Mouse (Mus musculus): Measurements from ENCODE around the gene Katna1. TPM values are rescaled to one million over a fixed set of nuclear protein-coding genes. Genes with fewer than 3 reads are reported as not detected.

Gene Katna1
- polyA plus RNA-seq, 1 experiment from 2014 or later = 59.5 TPM

DNA sequence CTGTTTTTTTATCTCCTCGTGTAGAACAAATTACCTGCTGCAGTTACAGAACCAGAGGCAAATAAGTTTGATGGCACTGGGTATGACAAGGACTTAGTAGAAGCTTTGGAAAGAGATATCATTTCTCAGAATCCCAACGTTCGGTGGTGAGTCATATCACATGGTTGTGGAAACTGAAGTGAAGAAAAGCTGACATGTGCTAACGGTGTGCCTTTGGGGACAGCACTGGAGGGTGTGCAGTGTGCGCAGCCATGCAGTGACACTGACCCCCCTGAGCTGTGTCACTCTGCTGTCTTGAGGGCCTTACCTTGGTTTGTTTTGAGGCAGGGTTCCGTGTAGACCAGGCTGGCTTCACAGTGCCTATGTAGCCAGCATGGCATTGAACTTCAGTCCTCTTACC lies 23.0 kb downstream of the Katna1 start:
- no peak overlapping the region for H3K4me3 ChIP-seq (ENCODE audit: low read depth, low read length)
- DNase-seq (ENCODE audit: low spot score) (no peak), ATAC-seq (replicated peaks; ENCODE audit: low FRiP score, low TSS enrichment, low read depth) (no peak)
- no peak overlapping the region for H3K9ac ChIP-seq (ENCODE audit: low read length)
- H3K4me2 ChIP-seq (ENCODE audit: low read length) = no peak overlapping the region
- no peaks in the 10 kb centered on the region for H3K4me1 ChIP-seq (replicated peaks; ENCODE audit: control insufficient read depth, insufficient read depth, low read length)
- H3K36me3 ChIP-seq (ENCODE audit: control insufficient read depth, insufficient read depth, low read length) = peaks cover 69% of the 10 kb centered on the region
- no peaks in the 10 kb centered on the region for H3K27me3 ChIP-seq (replicated peaks; ENCODE audit: control insufficient read depth, insufficient read depth, low read length)
- no peaks in the 10 kb centered on the region for H3K9me3 ChIP-seq (ENCODE audit: control insufficient read depth, low read length)
- WGBS = 87% methylated on average over 6 of the region's 6 CpGs
- H3K27ac ChIP-seq (ENCODE audit: low read depth) = no peak overlapping the region

DNA sequence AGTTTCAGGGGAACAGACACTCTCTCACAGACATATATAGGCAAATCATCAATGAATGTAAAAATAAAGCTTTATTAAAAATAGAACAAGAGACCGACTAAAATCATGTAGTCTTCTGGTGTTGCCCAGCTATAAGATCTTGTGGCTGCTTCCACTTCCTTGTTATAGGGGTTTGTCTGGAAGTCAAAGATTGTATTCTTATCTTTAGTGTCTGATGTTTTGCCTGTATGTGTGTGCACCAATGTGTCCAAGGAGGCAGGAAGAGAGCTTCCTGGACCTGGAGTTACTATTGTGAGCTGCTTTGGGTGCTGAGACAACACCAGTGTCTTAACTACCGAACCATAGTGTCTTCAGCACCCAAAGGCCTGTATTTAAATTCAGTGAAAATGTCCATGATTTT lies 31.7 kb downstream of the Katna1 start:
- WGBS = 98% methylated on average over 2 of the region's 2 CpGs
- Histone ChIP-seq H3K9me3 (ENCODE audit: control insufficient read depth, low read length) (no peaks in the 10 kb centered on the region), H3K27ac (ENCODE audit: low read depth) (no peak overlapping the region), H3K27me3 (replicated peaks; ENCODE audit: control insufficient read depth, insufficient read depth, low read length) (no peaks in the 10 kb centered on the region), H3K9ac (ENCODE audit: low read length) (no peak overlapping the region), H3K4me2 (ENCODE audit: low read length) (no peak overlapping the region), H3K4me1 (replicated peaks; ENCODE audit: control insufficient read depth, insufficient read depth, low read length) (no peaks in the 10 kb centered on the region), H3K36me3 (ENCODE audit: control insufficient read depth, insufficient read depth, low read length) (peaks cover 80% of the 10 kb centered on the region), H3K4me3 (ENCODE audit: low read depth, low read length) (no peak overlapping the region)
- DNase-seq (ENCODE audit: low spot score) = no peak
- no peak for ATAC-seq (replicated peaks; ENCODE audit: low FRiP score, low TSS enrichment, low read depth)

DNA sequence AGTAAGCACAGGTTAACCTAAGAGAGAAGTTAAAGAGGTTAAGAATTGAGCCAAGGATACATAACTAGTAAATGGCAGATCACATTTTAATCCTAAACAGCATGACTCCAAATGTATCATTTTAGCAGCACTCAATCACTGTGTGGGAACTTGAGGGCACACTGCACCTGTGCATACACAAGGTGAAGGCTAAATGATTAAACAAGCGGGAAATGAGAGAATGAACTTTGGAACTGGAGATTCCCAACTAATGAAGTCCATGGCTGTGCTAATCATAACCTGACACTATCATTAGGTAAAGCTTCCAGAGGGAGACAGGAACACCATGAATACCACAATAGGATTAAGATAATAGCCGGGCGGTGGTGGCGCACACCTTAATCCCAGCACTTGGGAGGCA lies 46.5 kb downstream of the Katna1 start:
- Histone ChIP-seq H3K36me3 (ENCODE audit: control insufficient read depth, insufficient read depth, low read length) (peaks cover 57% of the 10 kb centered on the region), H3K4me3 (ENCODE audit: low read depth, low read length) (no peak overlapping the region), H3K9me3 (ENCODE audit: control insufficient read depth, low read length) (no peaks in the 10 kb centered on the region), H3K27ac (ENCODE audit: low read depth) (no peak overlapping the region), H3K4me1 (replicated peaks; ENCODE audit: control insufficient read depth, insufficient read depth, low read length) (no peaks in the 10 kb centered on the region), H3K4me2 (ENCODE audit: low read length) (no peak overlapping the region), H3K9ac (ENCODE audit: low read length) (no peak overlapping the region), H3K27me3 (replicated peaks; ENCODE audit: control insufficient read depth, insufficient read depth, low read length) (no peaks in the 10 kb centered on the region)
- no peak for DNase-seq (ENCODE audit: low spot score)
- ATAC-seq (replicated peaks; ENCODE audit: low FRiP score, low TSS enrichment, low read depth) = no peak
- WGBS = 93% methylated on average over 4 of the region's 4 CpGs

DNA sequence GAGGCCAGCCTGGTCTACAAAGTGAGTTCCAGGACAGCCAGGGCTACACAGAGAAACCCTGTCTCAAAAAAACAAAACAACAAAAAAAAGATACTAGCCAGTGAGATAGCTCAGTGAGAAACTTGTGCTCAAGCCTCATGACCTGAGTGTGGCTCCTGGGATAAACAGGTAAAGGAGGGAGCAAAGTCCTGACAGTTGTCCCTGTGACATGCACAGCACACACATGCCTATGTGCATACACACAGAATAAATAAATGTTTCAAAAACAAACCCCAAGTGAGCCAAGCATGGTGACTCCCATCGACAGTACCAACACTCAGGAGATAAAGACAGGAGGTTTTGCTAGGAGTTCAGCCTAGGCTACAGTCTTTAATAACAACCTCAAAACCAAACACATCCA lies 47.0 kb downstream of the Katna1 start:
- DNase-seq (ENCODE audit: low spot score) (no peak), ATAC-seq (replicated peaks; ENCODE audit: low FRiP score, low TSS enrichment, low read depth) (no peak)
- H3K9me3 ChIP-seq (ENCODE audit: control insufficient read depth, low read length) = no peaks in the 10 kb centered on the region
- peaks cover 58% of the 10 kb centered on the region for H3K36me3 ChIP-seq (ENCODE audit: control insufficient read depth, insufficient read depth, low read length)
- H3K4me2 ChIP-seq (ENCODE audit: low read length) = no peak overlapping the region
- no peak overlapping the region for H3K4me3 ChIP-seq (ENCODE audit: low read depth, low read length)
- no peaks in the 10 kb centered on the region for H3K27me3 ChIP-seq (replicated peaks; ENCODE audit: control insufficient read depth, insufficient read depth, low read length)
- no peak overlapping the region for H3K27ac ChIP-seq (ENCODE audit: low read depth)
- H3K4me1 ChIP-seq (replicated peaks; ENCODE audit: control insufficient read depth, insufficient read depth, low read length) = no peaks in the 10 kb centered on the region
- WGBS = 86% methylated on average over 1 of the region's 1 CpGs
- no peak overlapping the region for H3K9ac ChIP-seq (ENCODE audit: low read length)

DNA sequence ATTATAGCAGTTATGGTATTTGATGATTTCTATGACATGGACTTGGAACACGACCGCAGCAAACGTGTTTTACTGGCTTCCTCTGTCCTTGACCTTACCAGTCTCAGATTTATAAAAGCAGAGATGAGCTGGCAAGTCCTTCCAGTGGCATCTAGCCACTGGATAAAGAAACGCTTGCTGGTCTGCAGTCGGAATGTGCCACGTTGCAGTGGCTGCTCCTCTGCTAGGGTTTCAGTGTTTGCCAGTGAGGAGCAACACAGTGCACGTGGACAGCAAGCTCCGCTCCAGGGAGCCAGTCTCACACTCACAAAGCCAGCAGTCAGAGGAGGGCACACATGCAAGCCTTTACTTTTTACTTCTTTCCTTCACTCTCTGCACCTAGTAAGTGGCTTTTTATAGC lies 49.6 kb downstream of the Katna1 start:
- Histone ChIP-seq H3K4me3 (ENCODE audit: low read depth, low read length) (no peak overlapping the region), H3K9ac (ENCODE audit: low read length) (no peak overlapping the region), H3K27me3 (replicated peaks; ENCODE audit: control insufficient read depth, insufficient read depth, low read length) (no peaks in the 10 kb centered on the region), H3K9me3 (ENCODE audit: control insufficient read depth, low read length) (no peaks in the 10 kb centered on the region), H3K4me2 (ENCODE audit: low read length) (no peak overlapping the region), H3K27ac (ENCODE audit: low read depth) (no peak overlapping the region), H3K36me3 (ENCODE audit: control insufficient read depth, insufficient read depth, low read length) (peaks cover 53% of the 10 kb centered on the region), H3K4me1 (replicated peaks; ENCODE audit: control insufficient read depth, insufficient read depth, low read length) (no peaks in the 10 kb centered on the region)
- no peak for DNase-seq (ENCODE audit: low spot score)
- WGBS = 94% methylated on average over 8 of the region's 8 CpGs
- no peak for ATAC-seq (replicated peaks; ENCODE audit: low FRiP score, low TSS enrichment, low read depth)

DNA sequence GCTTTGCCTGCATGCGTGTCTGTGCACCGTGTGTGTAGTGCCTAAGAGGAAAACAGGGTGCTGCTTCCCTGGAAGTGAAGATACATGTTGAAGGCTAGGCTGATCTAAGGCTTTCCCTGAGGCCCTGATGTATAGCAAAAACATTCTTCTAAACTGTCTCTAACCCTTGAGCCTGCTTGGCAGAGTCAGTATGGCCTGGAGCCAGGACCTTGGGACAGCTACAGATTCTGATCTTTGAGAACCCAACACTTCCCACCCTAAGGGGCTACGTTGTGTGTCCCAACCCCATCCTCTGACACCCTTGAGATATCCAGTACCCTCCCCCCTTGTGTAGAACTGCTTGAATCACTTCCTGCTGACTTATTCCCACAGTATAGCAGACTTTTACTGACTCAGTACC lies 52.6 kb downstream of the Katna1 start:
- WGBS = 87% methylated on average over 3 of the region's 3 CpGs
- 0 out of 2 replicates have a peak, but pooled peaks cover 3% of the 10 kb centered on the region for H3K4me1 ChIP-seq (replicated peaks; ENCODE audit: control insufficient read depth, insufficient read depth, low read length)
- H3K27ac ChIP-seq (ENCODE audit: low read depth) = no peak overlapping the region
- no peak overlapping the region for H3K4me2 ChIP-seq (ENCODE audit: low read length)
- H3K27me3 ChIP-seq (replicated peaks; ENCODE audit: control insufficient read depth, insufficient read depth, low read length) = no peaks in the 10 kb centered on the region
- no peak for ATAC-seq (replicated peaks; ENCODE audit: low FRiP score, low TSS enrichment, low read depth)
- no peak overlapping the region for H3K4me3 ChIP-seq (ENCODE audit: low read depth, low read length)
- no peak overlapping the region for H3K9ac ChIP-seq (ENCODE audit: low read length)
- no peak for DNase-seq (ENCODE audit: low spot score)
- 0 out of 2 replicates have a peak, but pooled peaks cover 26% of the 10 kb centered on the region for H3K36me3 ChIP-seq (ENCODE audit: control insufficient read depth, insufficient read depth, low read length)
- no peaks in the 10 kb centered on the region for H3K9me3 ChIP-seq (ENCODE audit: control insufficient read depth, low read length)

DNA sequence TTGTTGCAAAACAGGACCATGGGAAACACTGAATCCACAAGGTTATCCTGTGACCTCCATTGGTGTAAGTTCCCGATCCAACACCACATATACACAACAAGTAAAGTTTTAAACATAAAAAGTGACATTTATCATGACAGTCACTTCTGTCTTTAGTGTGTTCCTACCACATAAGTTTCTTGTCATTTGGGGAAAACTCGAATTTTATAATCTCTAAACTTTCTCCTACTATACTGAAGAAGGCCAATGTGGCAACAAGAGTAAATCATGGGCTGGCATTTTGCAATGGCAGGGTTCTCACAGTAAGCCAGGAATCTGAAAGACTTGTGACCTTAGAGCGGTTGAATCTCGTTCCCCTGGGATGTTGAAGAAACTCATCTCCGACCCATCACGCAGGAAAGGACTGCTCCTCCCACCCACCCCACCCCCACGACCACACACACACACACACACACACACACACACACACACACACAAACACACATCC lies 54.0 kb downstream of the Katna1 start:
- Histone ChIP-seq H3K9ac (ENCODE audit: low read length) (peak overlapping the region; percentile 70), H3K36me3 (ENCODE audit: control insufficient read depth, insufficient read depth, low read length) (0 out of 2 replicates have a peak, but pooled peaks cover 26% of the 10 kb centered on the region), H3K4me3 (ENCODE audit: low read depth, low read length) (peak overlapping the region; percentile 97), H3K9me3 (ENCODE audit: control insufficient read depth, low read length) (no peaks in the 10 kb centered on the region), H3K4me2 (ENCODE audit: low read length) (peak overlapping the region; percentile 69), H3K4me1 (replicated peaks; ENCODE audit: control insufficient read depth, insufficient read depth, low read length) (0 out of 2 replicates have a peak, but pooled peaks cover 3% of the 10 kb centered on the region), H3K27ac (ENCODE audit: low read depth) (no peak overlapping the region), H3K27me3 (replicated peaks; ENCODE audit: control insufficient read depth, insufficient read depth, low read length) (no peaks in the 10 kb centered on the region)
- 13% methylated on average over 7 of the region's 7 CpGs for WGBS
- DNase-seq (ENCODE audit: low spot score) (no peak), ATAC-seq (replicated peaks; ENCODE audit: low FRiP score, low TSS enrichment, low read depth) (no peak)

DNA sequence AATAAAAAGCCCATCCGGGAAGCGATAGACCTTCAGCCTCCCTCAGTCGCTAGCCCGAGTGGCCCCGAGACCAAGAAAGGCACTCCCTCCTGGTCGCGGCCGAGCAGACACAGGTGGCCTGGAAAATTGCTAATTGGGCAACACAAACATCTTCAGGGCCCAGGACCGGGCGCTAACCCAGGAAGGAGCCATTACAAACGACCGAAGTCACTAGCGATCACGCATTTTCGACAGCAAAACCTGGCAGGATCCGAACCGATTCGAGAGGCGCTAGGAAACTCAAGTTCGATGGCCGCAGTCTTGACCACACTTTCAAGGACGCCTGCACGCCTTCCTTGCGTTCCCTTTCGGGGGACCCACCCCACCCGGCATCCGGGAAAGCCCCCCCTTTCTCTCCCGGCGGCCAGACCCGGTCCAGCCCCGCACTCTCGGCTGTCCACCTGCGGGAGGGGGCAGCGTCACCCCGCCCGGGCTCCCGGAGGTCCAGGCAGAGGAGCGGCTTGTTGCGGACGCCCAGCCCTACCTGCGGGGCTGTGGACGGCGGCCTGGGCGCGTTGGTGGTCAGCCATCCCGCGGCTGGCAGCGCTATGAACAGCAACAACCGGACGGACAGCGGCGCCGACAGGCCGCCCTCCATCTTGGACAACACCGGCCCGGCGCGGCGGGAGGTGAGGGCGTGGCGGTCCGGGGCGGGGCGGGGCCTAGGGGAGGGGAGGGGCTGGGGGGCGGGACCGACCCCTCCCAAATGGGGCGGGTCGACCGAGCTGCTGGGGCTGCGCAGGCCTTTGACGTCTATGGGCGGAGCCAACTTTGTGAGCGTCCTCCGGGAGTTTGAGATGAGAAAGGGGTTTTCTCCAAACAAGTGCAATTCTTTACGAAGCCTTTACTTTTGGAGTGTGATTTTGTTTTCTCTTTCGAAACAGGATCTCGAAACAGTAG lies 54.7 kb downstream of the Katna1 start:
- Histone ChIP-seq H3K4me2 (ENCODE audit: low read length) (peak overlapping the region; percentile 69), H3K36me3 (ENCODE audit: control insufficient read depth, insufficient read depth, low read length) (0 out of 2 replicates have a peak, but pooled peaks cover 23% of the 10 kb centered on the region), H3K27me3 (replicated peaks; ENCODE audit: control insufficient read depth, insufficient read depth, low read length) (no peaks in the 10 kb centered on the region), H3K27ac (ENCODE audit: low read depth) (peak overlapping the region; percentile 62; the same call in 1 of the 2 replicates), H3K4me1 (replicated peaks; ENCODE audit: control insufficient read depth, insufficient read depth, low read length) (0 out of 2 replicates have a peak, but pooled peaks cover 3% of the 10 kb centered on the region), H3K9ac (ENCODE audit: low read length) (peak overlapping the region; percentile 70), H3K4me3 (ENCODE audit: low read depth, low read length) (peak overlapping the region; percentile 97), H3K9me3 (ENCODE audit: control insufficient read depth, low read length) (no peaks in the 10 kb centered on the region)
- peak; percentile 91 for ATAC-seq (replicated peaks; ENCODE audit: low FRiP score, low TSS enrichment, low read depth)
- under 1% methylated on average over 54 of the region's 77 CpGs for WGBS
- DNase-seq (ENCODE audit: low spot score) = peak; percentile 96
